Mouse (Mus musculus) layer of hippocampus, adult 11-12 months (tissue): Measurements from ENCODE around the gene Agrn.

Experiments used
- DNase-seq: peaks from one replicate; pipeline ENCODE4 v3.0.0; 2022; ENCODE audit warnings: low spot score

Agrn gene

DNA sequence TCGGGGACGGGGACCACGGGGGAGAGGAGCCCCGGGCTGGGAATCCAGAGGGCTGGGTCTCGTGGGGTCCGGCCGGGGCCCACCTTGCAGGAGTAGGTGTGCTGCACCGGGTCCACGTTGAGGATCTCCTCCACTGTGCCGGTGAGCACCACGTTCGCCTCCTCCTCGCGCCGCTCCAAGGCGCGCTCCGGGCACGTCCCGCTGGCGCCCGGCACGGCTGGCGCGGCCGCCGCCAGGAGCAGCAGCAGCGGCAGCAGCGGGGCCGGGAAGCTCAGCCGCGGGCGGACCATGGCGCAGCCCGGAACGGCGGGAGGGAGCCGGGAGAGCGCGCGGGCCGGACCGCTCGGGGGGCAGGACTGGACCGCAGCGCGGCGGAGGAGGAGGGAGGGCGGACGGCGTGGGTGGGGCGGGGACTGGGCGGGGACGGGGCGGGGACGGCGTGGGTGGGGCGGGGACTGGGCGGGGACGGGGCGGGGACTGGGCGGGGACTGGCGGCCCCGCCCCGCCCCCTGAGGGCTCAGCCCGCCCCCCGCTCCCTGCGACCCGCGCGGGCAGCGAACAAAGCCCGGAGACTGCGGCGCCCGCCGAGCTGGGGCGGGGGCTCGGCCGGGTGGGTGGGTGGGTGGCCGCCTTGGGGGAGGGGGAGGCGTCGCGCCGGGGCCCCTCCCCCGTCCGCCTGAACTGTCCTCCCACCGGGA is at the start of gene Agrn:
TSS of gene Agrn (minus strand) at position 358 of the 698 bp plus-strand sequence.
- peak; percentile 53 for DNase-seq

DNA sequence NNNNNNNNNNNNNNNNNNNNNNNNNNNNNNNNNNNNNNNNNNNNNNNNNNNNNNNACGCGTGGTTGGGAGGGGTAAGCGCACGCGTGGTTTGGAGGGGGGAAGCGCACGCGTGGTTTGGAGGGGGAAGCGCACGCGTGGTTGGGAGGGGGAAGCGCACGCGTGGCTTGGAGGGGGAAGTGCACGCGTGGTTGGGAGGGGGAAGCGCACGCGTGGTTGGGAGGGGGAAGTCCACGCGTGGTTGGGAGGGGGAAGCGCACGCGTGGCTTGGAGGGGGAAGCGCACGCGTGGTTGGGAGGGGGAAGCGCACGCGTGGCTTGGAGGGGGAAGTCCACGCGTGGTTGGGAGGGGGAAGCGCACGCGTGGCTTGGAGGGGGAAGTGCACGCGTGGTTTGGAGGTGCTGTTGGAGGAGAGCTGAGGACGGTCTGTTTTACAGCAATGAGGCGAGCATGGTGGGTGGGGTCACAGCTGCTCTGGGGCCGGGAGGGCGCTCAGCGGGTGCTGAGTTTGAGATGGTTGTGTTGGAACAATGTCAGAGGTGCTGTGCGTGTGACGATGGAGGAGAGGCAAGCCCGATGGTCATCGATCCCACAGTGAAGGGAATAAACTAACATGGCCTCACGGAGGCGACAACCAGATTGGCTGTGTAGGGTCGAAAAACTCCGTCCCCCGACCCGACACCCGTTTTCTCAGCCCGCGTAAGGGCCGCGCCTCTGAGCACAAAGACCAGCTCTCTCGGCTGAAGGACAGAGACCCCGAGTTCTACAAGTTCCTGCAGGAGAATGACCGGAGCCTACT is 39.6 kb upstream of the Agrn start:
- no peak for DNase-seq

DNA sequence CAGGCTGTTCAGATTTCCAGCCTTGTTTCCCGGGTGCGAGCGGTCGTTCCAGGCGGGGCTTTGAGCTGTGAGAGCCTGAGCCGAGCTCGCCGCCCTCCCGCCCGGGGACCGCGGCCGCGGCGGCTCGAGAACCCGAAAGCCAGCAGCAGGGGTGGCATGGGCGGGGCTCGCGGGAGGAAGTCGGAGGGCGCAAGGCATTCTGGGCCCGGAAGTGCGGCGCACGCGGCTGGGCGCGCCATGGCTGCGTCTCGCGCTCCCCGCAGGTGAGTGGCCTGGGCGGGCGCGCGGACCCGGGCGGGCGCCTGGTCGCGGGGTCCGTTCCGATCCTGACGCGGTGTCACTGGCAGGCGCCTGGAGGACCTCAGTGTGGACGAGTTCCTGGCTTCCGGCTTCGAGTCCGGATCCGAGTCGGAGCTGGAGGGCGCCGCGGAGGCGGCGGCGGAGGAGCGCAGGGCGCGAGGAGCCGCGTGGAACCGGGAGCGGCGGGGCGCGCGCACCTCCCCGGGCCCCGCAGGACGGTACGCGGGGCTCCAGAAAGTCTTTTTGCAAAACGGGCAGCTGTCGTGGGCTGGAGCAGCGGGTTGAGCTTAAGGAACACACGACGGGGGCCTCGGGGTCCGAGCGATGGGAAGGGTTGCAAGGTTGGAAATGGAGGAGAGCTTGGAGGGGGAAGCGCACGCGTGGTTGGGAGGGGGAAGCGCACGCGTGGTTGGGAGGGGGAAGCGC is 38.7 kb upstream of the Agrn start, which contains the start of gene Noc2l:
TSS of gene Noc2l (plus strand) at position 203 of the 726 bp plus-strand sequence.
- peak; percentile 86 for DNase-seq

DNA sequence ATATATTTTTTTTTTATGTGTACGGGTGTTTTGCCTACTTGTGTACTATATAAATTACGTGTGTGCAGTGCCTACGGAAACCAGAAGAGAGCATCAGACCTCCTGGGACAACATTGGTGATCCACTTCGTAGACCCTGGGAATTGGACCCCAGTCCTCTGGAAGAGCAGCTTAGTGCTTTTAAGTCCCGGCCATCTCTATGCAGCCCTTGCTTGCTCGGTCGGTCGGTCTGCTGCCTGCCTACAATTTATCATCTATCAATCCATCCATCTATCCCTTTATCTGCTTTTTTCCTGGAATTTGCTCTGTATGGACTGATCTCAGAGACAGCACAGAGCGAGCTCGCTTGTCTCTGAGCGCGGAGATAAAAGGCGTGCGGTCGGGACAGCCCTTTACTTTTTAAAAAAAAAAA is 38.1 kb upstream of the Agrn start:
- DNase-seq: no peak

DNA sequence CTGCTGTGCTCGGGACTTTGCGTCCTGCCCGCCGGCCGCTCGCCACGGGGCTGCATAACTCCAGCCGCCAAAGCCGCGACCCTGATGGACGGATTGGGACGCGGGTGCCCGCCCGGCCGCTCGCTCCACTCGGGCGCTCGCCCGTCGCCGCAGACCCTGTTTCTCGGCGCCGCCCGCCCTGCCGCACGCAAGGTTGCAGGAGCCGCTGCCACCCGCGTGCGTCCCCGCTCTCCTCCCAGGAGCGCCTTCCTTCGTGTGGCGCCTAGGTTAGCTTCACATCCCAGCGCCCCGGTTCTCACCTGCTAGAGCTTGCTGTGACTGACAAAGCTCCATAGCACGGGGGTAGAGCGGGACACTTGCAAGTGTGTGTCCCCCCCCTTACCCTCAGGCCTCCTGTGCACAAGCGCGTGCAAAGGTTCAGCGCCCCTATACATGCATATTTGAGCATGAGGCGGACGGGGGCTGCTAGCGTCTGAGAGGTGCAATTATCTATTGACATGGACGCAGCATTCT is 37.5 kb upstream of the Agrn start, which contains the start of gene Plekhn1:
TSS of gene Plekhn1 (minus strand) at position 157 of the 513 bp plus-strand sequence.
- peak; percentile 75 for DNase-seq

DNA sequence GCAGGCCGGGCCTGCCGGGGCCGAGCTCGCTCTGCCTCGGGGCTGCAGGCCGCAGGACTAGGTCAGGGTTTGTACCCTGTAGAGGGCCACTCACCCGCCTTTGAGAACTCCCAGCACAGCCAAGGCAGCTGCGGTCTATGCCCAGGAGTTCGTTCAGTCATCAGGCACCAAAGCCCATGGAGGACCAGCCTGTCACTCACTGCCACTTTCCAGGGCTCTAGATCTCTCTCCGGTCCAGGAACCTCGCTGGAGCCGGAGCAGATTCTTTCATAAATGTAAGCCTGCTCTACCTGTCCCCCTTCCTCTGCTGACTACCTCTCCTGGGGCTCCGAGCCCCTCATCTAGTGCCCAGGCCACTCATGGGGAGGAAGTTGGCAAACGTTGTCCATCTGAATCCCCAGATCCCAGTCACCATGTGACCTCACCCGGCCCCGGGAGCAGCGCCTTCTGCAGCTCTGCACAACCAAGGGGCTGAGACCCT is 36.8 kb upstream of the Agrn start:
- DNase-seq: no peak

DNA sequence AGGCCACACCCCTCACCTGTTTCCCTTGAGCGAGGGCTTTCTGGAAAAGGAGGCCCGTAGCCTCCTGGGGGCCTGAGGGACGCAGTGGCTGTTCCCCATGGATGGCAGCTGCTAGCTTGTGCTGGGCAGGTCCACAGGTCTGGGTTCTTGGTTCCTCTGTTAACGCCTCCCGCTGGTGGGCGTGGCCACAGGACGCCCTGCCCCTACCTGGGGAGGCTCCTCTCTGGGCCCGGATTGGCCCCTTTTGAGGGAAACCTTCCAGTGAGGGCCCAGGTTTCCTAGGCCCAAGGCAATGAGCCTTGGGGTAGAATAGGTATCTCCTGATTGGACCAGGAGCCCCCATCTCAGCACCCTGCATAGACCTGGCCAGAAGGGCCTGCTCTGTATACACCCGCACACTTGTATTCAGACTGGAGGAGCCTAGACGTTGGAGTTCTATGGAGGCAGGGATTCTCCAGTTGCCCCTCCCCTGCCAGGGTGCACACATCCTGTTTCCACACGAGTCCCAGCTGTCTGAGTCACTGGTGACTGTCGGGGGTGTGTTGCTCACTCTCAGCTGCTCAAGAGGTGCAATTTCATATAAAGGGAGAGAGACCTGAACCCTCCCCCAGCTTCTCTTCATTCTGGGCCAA is 31.2 kb upstream of the Agrn start:
- DNase-seq: no peak

DNA sequence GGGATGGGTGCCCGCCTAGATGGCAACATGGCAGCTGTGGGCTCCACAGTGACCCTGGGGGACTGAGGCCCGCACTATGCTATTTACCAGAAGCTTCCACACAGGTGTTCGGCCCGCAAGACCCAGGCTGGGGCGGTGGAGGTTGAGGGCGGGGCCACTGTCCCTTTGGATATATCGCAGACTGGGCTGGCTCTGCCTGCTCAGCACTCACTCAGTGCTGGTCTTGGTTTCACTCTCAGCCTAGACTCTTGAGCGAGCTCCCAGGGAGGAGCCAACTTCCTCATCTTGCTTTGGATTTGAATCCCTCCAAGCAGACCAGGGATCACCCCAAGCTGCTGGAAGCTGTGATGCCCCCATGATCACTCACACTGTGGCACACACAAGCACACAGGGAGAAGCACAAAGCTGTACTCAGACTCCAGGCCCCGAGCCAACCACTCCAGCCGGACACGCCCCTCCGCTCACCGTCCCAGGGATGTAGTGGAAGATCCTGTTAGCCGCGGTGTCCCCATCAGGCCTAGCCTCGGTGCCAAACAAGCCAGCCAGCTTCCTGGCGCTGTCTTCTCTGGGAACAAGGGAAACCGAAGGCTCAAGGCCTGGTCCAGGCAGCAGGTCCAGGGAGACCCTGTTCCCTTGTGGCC is 30.6 kb upstream of the Agrn start:
- DNase-seq: no peak

DNA sequence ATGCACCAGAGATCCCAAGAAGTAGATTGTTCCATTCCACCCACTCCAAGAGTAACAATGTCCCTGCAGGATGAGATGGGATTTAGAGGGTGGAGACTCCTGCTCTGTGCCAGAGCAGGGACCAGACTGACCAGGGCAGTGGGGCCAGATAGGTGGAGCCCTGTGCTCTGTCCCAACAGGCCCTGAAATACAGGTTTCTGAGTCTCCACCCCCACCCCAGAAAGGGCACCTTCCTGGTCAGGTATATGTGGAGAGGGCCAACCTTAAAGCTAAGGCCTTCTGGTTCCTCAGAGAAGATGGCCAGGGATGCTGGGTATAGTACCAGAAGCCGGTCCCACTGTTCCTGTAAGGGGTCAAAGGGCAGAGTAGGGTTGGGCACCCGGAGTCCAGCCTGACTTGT is 27.0 kb upstream of the Agrn start:
- DNase-seq: no peak

DNA sequence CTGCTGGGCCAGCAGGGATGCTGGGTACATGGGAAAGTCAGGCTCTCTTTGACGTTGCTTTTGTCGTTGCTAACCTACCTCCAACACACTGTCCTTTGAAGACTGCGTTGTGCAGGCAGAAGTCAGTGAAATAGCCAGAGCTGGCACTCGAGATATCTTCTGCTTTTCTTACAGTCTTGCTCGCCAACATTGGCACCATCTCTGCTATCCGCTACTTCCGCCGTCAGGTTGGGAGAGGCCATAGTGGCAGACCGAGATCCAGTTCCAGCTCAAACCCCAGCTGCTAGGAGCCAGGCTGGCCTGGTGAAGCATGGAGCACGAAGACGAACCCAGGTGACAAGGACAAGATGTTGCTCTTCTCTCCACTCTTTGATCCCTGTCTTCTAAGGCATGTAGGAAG is 22.6 kb upstream of the Agrn start:
- DNase-seq: no peak

DNA sequence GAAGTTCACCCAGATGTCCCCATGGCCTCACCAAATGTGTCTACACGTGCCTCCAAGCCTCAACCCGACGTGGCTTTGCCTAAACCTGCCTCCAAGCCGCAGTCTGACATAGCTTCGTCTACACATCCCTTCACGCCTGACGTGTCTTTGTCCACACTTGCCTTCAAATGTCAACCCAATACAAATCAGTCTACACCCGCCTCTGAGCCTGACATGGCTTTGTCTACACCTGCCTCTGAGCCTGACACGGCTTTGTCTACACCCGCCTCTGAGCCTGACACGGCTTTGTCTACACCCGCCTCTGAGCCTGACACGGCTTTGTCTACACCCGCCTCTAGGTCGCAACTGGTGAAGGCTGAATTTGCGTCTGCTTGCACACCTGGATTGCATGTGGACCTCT is 20.6 kb upstream of the Agrn start:
- DNase-seq: no peak

DNA sequence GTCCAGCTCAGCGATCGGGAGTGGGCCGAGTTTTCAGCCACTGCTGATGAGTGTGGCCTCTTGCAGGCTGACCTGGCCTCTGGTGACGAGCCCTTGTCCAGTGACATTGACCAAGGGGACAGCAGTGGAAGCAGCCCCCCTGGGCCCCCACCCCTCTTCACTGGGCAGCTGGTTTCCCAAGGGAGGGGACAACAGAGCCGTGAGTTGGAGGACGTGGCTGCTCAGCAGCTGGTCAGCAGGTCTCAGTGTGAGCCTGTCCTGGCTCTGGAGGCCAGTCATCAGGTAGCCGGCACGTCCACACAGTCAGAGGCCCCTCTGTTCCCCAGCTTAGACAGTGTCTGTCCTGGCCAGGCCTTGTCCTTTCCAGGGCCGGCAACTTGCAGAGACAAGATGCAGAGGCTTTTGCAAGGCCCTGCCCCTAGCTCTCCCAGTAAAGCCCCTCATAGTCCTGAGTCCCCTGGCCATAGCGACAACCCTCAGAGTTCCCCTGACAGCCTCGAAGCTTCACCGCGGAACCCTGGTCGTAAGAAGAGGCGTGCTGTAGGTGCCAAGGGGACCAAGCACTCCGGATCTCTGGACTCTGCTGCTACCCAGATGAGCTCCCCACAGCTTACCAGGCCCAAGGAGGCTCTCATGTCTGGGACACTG is 19.9 kb upstream of the Agrn start:
- no peak for DNase-seq

DNA sequence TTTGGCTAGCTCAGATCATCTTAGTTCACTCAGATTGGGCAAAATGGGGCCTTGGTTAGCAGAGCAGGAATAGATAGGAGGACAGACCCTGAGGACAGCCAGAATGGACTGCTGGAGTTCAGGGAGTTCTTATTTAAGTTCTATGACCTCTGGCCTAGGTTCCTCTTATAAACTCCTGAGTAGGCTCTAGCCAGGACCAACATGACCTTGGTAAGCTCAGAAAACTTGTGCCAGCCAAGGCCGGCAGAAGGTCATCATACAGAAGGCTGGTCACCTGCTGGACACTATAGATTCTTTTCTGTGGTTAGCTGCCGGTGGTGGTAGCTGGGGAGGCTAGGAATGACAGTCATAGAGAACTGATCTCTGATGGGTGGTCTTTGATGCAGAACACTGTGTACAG is 18.9 kb upstream of the Agrn start:
- DNase-seq: no peak

DNA sequence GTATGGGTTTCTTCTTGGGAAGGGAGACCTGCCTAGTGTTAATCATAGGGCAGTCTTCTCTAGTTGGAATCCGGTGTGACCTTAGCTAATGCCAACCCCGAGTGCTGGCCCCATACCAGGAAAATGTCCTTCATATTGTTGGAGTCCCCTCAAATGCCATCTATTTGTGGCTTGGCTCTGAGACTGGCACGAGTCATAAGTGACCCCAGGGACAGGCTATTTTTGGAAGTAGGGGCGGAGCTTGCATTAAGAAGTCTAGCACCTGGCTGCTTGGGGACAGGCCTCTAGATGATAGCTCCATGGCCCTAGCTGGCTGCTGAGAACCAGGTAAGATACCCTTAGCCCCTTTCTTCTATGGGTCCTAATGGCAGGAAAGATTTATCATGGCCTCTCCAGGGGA is 18.4 kb upstream of the Agrn start, which contains the start of gene Perm1:
TSS of gene Perm1 (plus strand) at position 220 of the 400 bp plus-strand sequence.
- DNase-seq: no peak

DNA sequence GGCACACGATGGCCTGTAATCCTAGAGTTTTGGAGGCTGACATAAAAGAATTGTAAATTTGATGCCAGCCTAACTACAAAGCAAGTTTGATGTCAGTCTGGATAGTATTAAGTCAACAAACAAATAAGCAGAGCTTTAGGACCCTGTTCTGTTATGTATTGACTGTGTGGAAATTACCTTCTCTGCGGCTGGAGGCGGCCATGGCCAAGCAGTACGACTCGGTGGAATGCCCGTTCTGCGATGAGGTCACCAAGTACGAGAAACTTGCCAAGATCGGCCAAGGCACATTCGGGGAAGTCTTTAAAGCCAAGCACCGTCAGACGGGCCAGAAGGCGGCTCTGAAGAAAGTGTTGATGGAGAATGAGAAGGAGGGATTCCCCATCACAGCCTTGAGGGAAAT is 15.8 kb upstream of the Agrn start:
- no peak for DNase-seq

DNA sequence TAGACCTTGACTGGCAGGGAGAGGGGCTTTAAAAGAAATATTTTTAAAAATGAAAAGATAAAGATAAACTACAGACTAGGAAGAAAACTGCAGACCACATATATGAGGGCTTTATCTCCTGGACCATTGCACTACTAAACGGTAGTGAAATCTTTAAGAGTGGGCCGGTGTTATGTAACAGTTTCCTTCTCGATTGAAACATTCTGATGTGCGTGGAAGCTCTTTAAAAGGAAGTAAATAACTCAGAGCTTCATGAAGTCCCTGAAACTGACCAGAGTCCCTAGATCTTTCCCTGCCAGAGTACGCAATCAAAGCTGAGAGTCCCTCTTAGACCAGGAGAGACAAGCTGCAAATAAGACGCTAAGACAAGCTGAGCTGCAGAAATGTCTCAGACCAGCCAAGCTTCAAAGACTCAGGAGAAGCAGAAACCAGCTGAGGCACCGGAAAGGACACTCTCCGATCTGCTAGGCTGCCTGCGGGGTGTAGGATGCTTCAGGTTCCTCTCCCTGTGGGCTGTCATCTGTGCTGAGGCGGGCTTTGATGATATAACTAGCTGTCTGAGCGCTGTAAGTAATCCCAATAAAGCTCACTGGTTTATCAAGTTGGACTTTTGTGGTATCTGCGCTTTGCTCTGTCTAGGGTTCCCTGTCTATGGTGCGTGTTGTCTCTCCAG is 12.8 kb upstream of the Agrn start:
- DNase-seq: no peak

DNA sequence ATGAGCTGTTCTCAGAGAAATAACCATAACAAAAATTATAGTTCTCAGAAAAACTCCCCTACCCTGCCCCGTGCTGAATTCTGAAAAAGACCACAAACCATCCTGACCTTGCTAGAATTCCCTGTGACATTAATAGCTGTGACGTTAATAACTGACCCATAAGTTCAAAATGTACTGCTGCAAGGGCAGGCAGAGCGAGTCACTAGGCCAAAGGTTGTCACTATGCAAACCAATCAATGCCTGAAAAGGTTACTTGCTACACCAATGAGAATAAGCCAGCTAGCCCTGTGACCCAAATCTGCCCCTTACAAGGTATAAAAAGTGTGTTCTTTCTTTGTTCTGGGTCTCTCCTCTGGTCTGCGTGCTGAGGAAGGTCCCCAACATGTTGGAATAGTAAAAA is 11.6 kb upstream of the Agrn start:
- no peak for DNase-seq

DNA sequence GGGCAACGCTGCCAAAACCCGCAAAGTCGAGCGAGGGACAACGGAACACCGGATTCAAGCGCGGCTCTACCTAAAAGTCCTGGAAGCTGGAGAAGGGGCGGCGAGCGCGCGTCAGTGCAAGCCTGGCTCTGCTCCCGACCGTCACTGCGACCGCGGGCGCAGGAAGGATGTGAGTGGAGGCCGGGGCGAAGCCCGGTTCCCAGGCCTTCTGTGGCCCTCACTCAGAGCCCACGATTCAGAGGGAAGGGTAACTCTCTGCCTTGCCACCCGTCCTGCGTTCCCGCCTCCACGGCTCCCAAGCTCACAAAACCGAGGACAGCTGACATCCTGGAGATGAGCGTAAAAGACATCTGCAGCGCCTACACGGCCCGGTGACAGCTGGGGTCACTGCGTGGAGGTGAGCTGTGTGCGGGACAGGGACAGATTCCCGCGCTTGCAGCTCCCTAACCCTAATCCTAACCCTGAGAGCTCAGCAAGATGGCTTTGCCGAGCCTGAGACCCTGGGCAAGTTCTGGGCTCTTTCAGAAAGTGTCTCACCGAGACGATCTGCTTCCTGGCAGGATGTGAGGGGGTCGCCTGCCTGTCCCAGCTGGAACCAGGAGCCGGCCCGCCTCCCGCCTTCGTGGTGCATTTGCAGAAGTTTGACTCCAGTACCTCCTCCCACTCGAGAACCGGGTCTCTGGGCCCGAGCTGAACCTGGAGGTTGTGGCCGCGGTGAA is 6.3 kb upstream of the Agrn start:
- DNase-seq: no peak

DNA sequence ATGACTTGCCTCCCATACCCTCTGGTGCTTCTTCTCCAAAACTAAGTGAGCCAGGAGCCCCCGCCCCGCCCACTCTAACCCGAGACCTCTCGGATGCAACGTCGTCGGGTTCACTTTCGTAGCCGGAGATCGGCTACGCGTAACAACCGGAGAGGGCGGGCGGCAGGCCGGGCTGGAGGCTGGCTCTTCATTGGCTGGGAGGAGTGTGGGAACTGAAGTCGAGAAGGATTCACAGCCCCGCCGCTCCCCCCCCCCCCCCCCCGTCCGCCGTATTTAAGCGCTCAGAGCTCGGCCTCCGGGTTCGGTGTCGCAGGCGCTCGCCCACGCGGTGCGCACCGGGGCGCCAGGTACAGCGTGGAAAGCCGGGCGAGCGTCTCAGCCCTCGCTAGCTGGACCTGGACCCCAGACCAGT is 5.7 kb upstream of the Agrn start, which contains the start of gene AW011738:
TSS of gene AW011738 (plus strand) at position 304 of the 412 bp plus-strand sequence.
- peak; percentile 63 for DNase-seq
